Mouse (Mus musculus): Measurements from ENCODE around the gene Hagh. TPM values are rescaled to one million over a fixed set of nuclear protein-coding genes. Genes with fewer than 3 reads are reported as not detected.

Gene Hagh
- total and polyA plus RNA-seq, 2 experiments, result 855 to 900 TPM

- peaks cover 3% of the 10 kb centered on the region; the same call in 1 of the 2 replicates for H3K4me1 ChIP-seq (ENCODE audit: control insufficient read depth, insufficient read depth, low read length)
- H3K9ac ChIP-seq (ENCODE audit: low read depth, low read length), result no peak overlapping the region
- peak; percentile 93 for TF ChIP-seq CTCF (IDR thresholded peaks at IDR 0.05; ENCODE audit: low read depth, low read length)
- TF ChIP-seq POLR2A (IDR thresholded peaks at IDR 0.05; ENCODE audit: extremely low read depth, insufficient read depth, low read length), result no peak
- H3K27me3 ChIP-seq (ENCODE audit: control insufficient read depth, insufficient read depth, low read length), result no peaks in the 10 kb centered on the region
- 13% methylated on average over 4 of the region's 4 CpGs for WGBS
- H3K4me3 ChIP-seq (ENCODE audit: insufficient read depth, low read depth, low read length), result no peak overlapping the region
- H3K79me2 ChIP-seq (ENCODE audit: control insufficient read depth, insufficient read depth, low read length), result no peaks in the 10 kb centered on the region; the same call in 1 of the 2 replicates
- peaks cover 2% of the 10 kb centered on the region; the same call in 1 of the 2 replicates for H3K36me3 ChIP-seq (ENCODE audit: control insufficient read depth, insufficient read depth, low read length)
- DNase-seq (ENCODE audit: extremely low read depth, low read depth, low spot score), result peak; percentile 87
- no peak overlapping the region for H3K27ac ChIP-seq (replicated peaks; ENCODE audit: insufficient read depth, low read depth, low read length)
Measured at GRCm38 (mm10) chr17:24841133-24841532, 1.2 kb downstream of the Hagh start.

- H3K79me2 ChIP-seq (ENCODE audit: control insufficient read depth, insufficient read depth, low read length), result no peaks in the 10 kb centered on the region; the same call in 1 of the 2 replicates
- H3K9ac ChIP-seq (ENCODE audit: low read depth, low read length), result no peak overlapping the region
- no peak overlapping the region for H3K27ac ChIP-seq (replicated peaks; ENCODE audit: insufficient read depth, low read depth, low read length)
- peaks cover 2% of the 10 kb centered on the region; the same call in 1 of the 2 replicates for H3K36me3 ChIP-seq (ENCODE audit: control insufficient read depth, insufficient read depth, low read length)
- no peaks in the 10 kb centered on the region for H3K27me3 ChIP-seq (ENCODE audit: control insufficient read depth, insufficient read depth, low read length)
- peak; percentile 64 for DNase-seq (ENCODE audit: extremely low read depth, low read depth, low spot score)
- WGBS, result 47% methylated on average over 2 of the region's 2 CpGs
- no peak overlapping the region for H3K4me3 ChIP-seq (ENCODE audit: insufficient read depth, low read depth, low read length)
- H3K4me1 ChIP-seq (ENCODE audit: control insufficient read depth, insufficient read depth, low read length), result peaks cover 6% of the 10 kb centered on the region
- TF ChIP-seq CTCF (IDR thresholded peaks at IDR 0.05; ENCODE audit: low read depth, low read length), result peak; percentile 71
- TF ChIP-seq POLR2A (IDR thresholded peaks at IDR 0.05; ENCODE audit: extremely low read depth, insufficient read depth, low read length), result no peak
Measured at GRCm38 (mm10) chr17:24842631-24843030, 2.7 kb downstream of the Hagh start.

GRCm38 (mm10) chr17:24844525-24844924, 4.6 kb downstream of the Hagh start:
- H3K4me3 ChIP-seq (ENCODE audit: insufficient read depth, low read depth, low read length), result no peak overlapping the region
- H3K36me3 ChIP-seq (ENCODE audit: control insufficient read depth, insufficient read depth, low read length), result no peaks in the 10 kb centered on the region
- no peak for TF ChIP-seq POLR2A (IDR thresholded peaks at IDR 0.05; ENCODE audit: extremely low read depth, insufficient read depth, low read length)
- H3K27me3 ChIP-seq (ENCODE audit: control insufficient read depth, insufficient read depth, low read length), result no peaks in the 10 kb centered on the region
- H3K9ac ChIP-seq (ENCODE audit: low read depth, low read length), result no peak overlapping the region
- peaks cover 6% of the 10 kb centered on the region for H3K4me1 ChIP-seq (ENCODE audit: control insufficient read depth, insufficient read depth, low read length)
- no peaks in the 10 kb centered on the region; the same call in 1 of the 2 replicates for H3K79me2 ChIP-seq (ENCODE audit: control insufficient read depth, insufficient read depth, low read length)
- no peak for DNase-seq (ENCODE audit: extremely low read depth, low read depth, low spot score)
- H3K27ac ChIP-seq (replicated peaks; ENCODE audit: insufficient read depth, low read depth, low read length), result no peak overlapping the region; the same call in 1 of the 2 replicates
- 79% methylated on average over 9 of the region's 9 CpGs for WGBS

GRCm38 (mm10) chr17:24847386-24847785, 7.4 kb downstream of the Hagh start:
- no peak overlapping the region for H3K4me3 ChIP-seq (ENCODE audit: insufficient read depth, low read depth, low read length)
- H3K27ac ChIP-seq (replicated peaks; ENCODE audit: insufficient read depth, low read depth, low read length), result peak overlapping the region; percentile 91
- 15% methylated on average over 1 of the region's 1 CpGs for WGBS
- H3K9ac ChIP-seq (ENCODE audit: low read depth, low read length), result no peak overlapping the region
- peaks cover 13% of the 10 kb centered on the region; the same call in 1 of the 2 replicates for H3K79me2 ChIP-seq (ENCODE audit: control insufficient read depth, insufficient read depth, low read length)
- TF ChIP-seq POLR2A (IDR thresholded peaks at IDR 0.05; ENCODE audit: extremely low read depth, insufficient read depth, low read length), result no peak
- no peak for TF ChIP-seq CTCF (IDR thresholded peaks at IDR 0.05; ENCODE audit: low read depth, low read length)
- H3K27me3 ChIP-seq (ENCODE audit: control insufficient read depth, insufficient read depth, low read length), result no peaks in the 10 kb centered on the region
- peak; percentile 100 for DNase-seq (ENCODE audit: extremely low read depth, low read depth, low spot score)
- H3K4me1 ChIP-seq (ENCODE audit: control insufficient read depth, insufficient read depth, low read length), result peaks cover 4% of the 10 kb centered on the region
- no peaks in the 10 kb centered on the region; the same call in 1 of the 2 replicates for H3K36me3 ChIP-seq (ENCODE audit: control insufficient read depth, insufficient read depth, low read length)

GRCm38 (mm10) chr17:24848600-24849031, 8.7 kb downstream of the Hagh start:
- Histone ChIP-seq H3K27ac (replicated peaks; ENCODE audit: insufficient read depth, low read depth, low read length) (peak overlapping the region; percentile 91), H3K4me1 (ENCODE audit: control insufficient read depth, insufficient read depth, low read length) (peaks cover 7% of the 10 kb centered on the region), H3K27me3 (ENCODE audit: control insufficient read depth, insufficient read depth, low read length) (no peaks in the 10 kb centered on the region), H3K36me3 (ENCODE audit: control insufficient read depth, insufficient read depth, low read length) (peaks cover 7% of the 10 kb centered on the region), H3K9ac (ENCODE audit: low read depth, low read length) (peak overlapping the region; percentile 69), H3K79me2 (ENCODE audit: control insufficient read depth, insufficient read depth, low read length) (peaks cover 18% of the 10 kb centered on the region; the same call in 1 of the 2 replicates), H3K4me3 (ENCODE audit: insufficient read depth, low read depth, low read length) (peak overlapping the region; percentile 75)
- peak; percentile 99 for DNase-seq (ENCODE audit: extremely low read depth, low read depth, low spot score)
- TF ChIP-seq POLR2A (IDR thresholded peaks at IDR 0.05; ENCODE audit: extremely low read depth, insufficient read depth, low read length) (no peak), CTCF (IDR thresholded peaks at IDR 0.05; ENCODE audit: low read depth, low read length) (no peak)

- TF ChIP-seq POLR2A (IDR thresholded peaks at IDR 0.05; ENCODE audit: extremely low read depth, insufficient read depth, low read length) (no peak), CTCF (IDR thresholded peaks at IDR 0.05; ENCODE audit: low read depth, low read length) (peak; percentile 52)
- peaks cover 7% of the 10 kb centered on the region for H3K4me1 ChIP-seq (ENCODE audit: control insufficient read depth, insufficient read depth, low read length)
- DNase-seq (ENCODE audit: extremely low read depth, low read depth, low spot score), result no peak
- no peaks in the 10 kb centered on the region for H3K27me3 ChIP-seq (ENCODE audit: control insufficient read depth, insufficient read depth, low read length)
- peak overlapping the region; percentile 84 for H3K9ac ChIP-seq (ENCODE audit: low read depth, low read length)
- peaks cover 15% of the 10 kb centered on the region for H3K36me3 ChIP-seq (ENCODE audit: control insufficient read depth, insufficient read depth, low read length)
- WGBS, result under 1% methylated on average over 21 of the region's 21 CpGs
- H3K4me3 ChIP-seq (ENCODE audit: insufficient read depth, low read depth, low read length), result peak overlapping the region; percentile 75
- H3K79me2 ChIP-seq (ENCODE audit: control insufficient read depth, insufficient read depth, low read length), result peaks cover 18% of the 10 kb centered on the region; the same call in 1 of the 2 replicates
- peak overlapping the region; percentile 96 for H3K27ac ChIP-seq (replicated peaks; ENCODE audit: insufficient read depth, low read depth, low read length)
Measured at GRCm38 (mm10) chr17:24849733-24850064, 9.8 kb downstream of the Hagh start.

Data from liver, adult 2 months (tissue).